Mouse (Mus musculus) myocyte (in vitro differentiated cells): ENCODE measurements around the gene Irf6. TPM values are rescaled to one million over a fixed set of nuclear protein-coding genes. Genes with fewer than 3 reads are reported as not detected.

Experiments used
- H3K27me3 ChIP-seq: one replicate; pipeline ENCODE4 v1.6.1; 2011; ENCODE audit not compliant: control insufficient read depth, insufficient read depth, insufficient read length
- H3K36me3 ChIP-seq: one replicate; pipeline ENCODE4 v1.6.1; 2011; ENCODE audit not compliant: control insufficient read depth, insufficient read depth
- H3K4me2 ChIP-seq: one replicate; pipeline ENCODE4 v1.6.1; 2011; ENCODE audit warnings: low read depth, control low read depth
- H3K4me3 ChIP-seq: one replicate; pipeline ENCODE4 v1.5.1; 2011; ENCODE audit warnings: mild to moderate bottlenecking, control low read depth, moderate library complexity
- H3K79me2 ChIP-seq: one replicate; pipeline ENCODE4 v1.6.1; 2011; ENCODE audit not compliant: control insufficient read depth, insufficient read depth
- H3ac ChIP-seq: one replicate; pipeline ENCODE4 v1.6.1; 2011; ENCODE audit not compliant: control insufficient read depth, insufficient read length
- CEBPB ChIP-seq: IDR thresholded peaks from 2 replicates; pipeline ENCODE4 v1.6.1; 2011; ENCODE audit warnings: mild to moderate bottlenecking, moderate library complexity; ENCODE audit not compliant: poor library complexity, insufficient read depth, severe bottlenecking
- E2F4 ChIP-seq: IDR thresholded peaks from one replicate; pipeline ENCODE4 v1.6.1; 2011; ENCODE audit warnings: mild to moderate bottlenecking, control low read depth, moderate library complexity; ENCODE audit not compliant: insufficient read depth
- MAX ChIP-seq: IDR thresholded peaks from one replicate; pipeline ENCODE4 v1.6.1; 2011; ENCODE audit warnings: low read depth, mild to moderate bottlenecking, control low read depth
- MYOD1 ChIP-seq, 3 experiments: IDR thresholded peaks; one replicate each; pipeline ENCODE4 v1.6.1; 2011; ENCODE audit warnings: control low read depth in 2 of 3, low read depth in 2 of 3, mild to moderate bottlenecking in 2 of 3, moderate library complexity in 1 of 3; ENCODE audit not compliant: insufficient read length in 2 of 3, control insufficient read depth in 1 of 3
- MYOG ChIP-seq, 3 experiments: IDR thresholded peaks; one replicate each; pipeline ENCODE4 v1.6.1; 2011; ENCODE audit warnings: control low read depth in 2 of 3, low read depth in 2 of 3, mild to moderate bottlenecking in 2 of 3; ENCODE audit not compliant: insufficient read length in 2 of 3, control insufficient read depth in 1 of 3, insufficient read depth in 1 of 3
- POLR2A ChIP-seq: IDR thresholded peaks from one replicate; pipeline ENCODE4 v1.6.1; 2011; ENCODE audit warnings: low read depth, mild to moderate bottlenecking, control low read depth, moderate library complexity; ENCODE audit not compliant: insufficient read length
- POLR2AphosphoS2 ChIP-seq: IDR thresholded peaks from one replicate; pipeline ENCODE4 v1.6.1; 2011; ENCODE audit warnings: low read depth, control low read depth; ENCODE audit not compliant: insufficient read length
- REST ChIP-seq: IDR thresholded peaks from one replicate; pipeline ENCODE4 v1.6.1; 2011; ENCODE audit warnings: mild to moderate bottlenecking, control low read depth, moderate library complexity; ENCODE audit not compliant: insufficient read depth, insufficient read length
- SRF ChIP-seq: IDR thresholded peaks from one replicate; pipeline ENCODE4 v1.6.1; 2011; ENCODE audit warnings: low read depth; ENCODE audit not compliant: control insufficient read depth, insufficient read length
- TCF12 ChIP-seq: IDR thresholded peaks from one replicate; pipeline ENCODE4 v1.6.1; 2011; ENCODE audit warnings: mild to moderate bottlenecking, control low read depth; ENCODE audit not compliant: poor library complexity, insufficient read depth, severe bottlenecking
- TCF3 ChIP-seq: IDR thresholded peaks from one replicate; pipeline ENCODE4 v1.6.1; 2011; ENCODE audit warnings: low read depth, control low read depth; ENCODE audit not compliant: insufficient read length
- USF1 ChIP-seq: IDR thresholded peaks from one replicate; pipeline ENCODE4 v1.6.1; 2011; ENCODE audit warnings: low read depth, mild to moderate bottlenecking, control low read depth, moderate library complexity
- polyA plus RNA-seq: library from polyadenylated mRNA; unstranded; fragments of >200 nt; fragmentation: generic; extraction: Trizol; gene quantifications from one replicate; pipeline ENCODE4 v1.2.1, GENCODE M21; 2012; ENCODE audit warnings: missing spikeins

Irf6 gene
- polyA plus RNA-seq, 1 experiment = 0.73 TPM

DNA sequence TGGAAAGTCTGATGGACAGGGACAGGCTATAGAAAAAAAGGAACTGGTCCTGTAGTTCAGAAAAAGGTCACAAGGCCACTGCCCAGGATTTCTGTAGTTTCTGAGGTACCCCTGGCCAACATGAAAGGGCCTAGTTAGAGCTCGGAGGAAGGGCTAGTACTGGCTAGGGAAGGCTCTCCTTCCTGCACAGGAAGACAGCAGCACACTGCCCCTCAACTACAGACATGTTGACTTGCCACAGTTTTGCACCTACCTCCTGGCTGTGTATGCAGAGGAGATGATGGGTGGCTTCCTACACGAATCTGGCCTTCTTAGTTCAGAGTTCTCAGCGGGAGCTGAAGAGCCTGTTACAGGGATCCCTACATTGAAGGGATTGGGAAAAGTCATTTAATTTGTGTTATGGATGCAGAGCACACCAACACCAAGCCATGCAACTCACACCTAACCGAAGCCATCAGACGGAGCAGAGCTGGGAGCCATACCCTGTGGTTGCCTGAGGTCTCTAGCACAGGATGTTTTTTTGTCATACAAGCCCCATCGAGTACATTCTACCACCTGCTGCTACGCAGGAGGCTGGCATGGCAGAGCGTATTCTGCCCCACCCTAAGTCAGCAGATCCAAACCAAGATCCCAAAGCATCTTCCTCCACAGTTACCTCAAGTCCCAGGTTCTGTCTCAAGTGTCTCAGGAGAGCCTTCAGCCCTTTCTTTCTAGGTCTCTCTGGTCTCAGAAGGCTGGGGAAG, 47.9 kb downstream of the Irf6 start:
- TF ChIP-seq TCF12 = no peak
- no peak for TF ChIP-seq TCF3
- TF ChIP-seq USF1 = no peak
- TF ChIP-seq CEBPB = no peak
- no peak for TF ChIP-seq E2F4
- TF ChIP-seq REST = no peak
- TF ChIP-seq MYOD1 (IDR thresholded peaks at IDR 0.05; ENCODE audit: control insufficient read depth in 1 of 3, insufficient read length in 2 of 3, low read depth in 2 of 3) = no peak
- TF ChIP-seq POLR2AphosphoS2 = no peak
- TF ChIP-seq MYOG (IDR thresholded peaks at IDR 0.05; ENCODE audit: control insufficient read depth in 1 of 3, insufficient read depth in 1 of 3, insufficient read length in 2 of 3, low read depth in 2 of 3) = no peak
- no peak for TF ChIP-seq POLR2A
- no peak for TF ChIP-seq MAX
- TF ChIP-seq SRF = no peak

GRCm38 (mm10) chr1:193201383-193201778, 48.5 kb downstream of the Irf6 start, which contains the start of gene Traf3ip3:
Traf3ip3 (minus strand) TSS chr1:193201703.
- H3K4me3 ChIP-seq = no peak within 1 kb of the TSS
- H3K36me3 ChIP-seq = no peaks in the 10 kb centered on the region
- no peaks in the 10 kb centered on the region for H3K79me2 ChIP-seq
- no peak within 1 kb of the TSS for H3K4me2 ChIP-seq
- H3ac ChIP-seq = no peak within 1 kb of the TSS
- no peaks in the 10 kb centered on the region for H3K27me3 ChIP-seq
- TF ChIP-seq E2F4 = no peak
- no peak for TF ChIP-seq USF1
- no peak for TF ChIP-seq TCF12
- no peak for TF ChIP-seq MYOG (IDR thresholded peaks at IDR 0.05; ENCODE audit: control insufficient read depth in 1 of 3, insufficient read depth in 1 of 3, insufficient read length in 2 of 3, low read depth in 2 of 3)
- no peak for TF ChIP-seq SRF
- TF ChIP-seq MAX = no peak
- no peak for TF ChIP-seq REST
- TF ChIP-seq MYOD1 (IDR thresholded peaks at IDR 0.05; ENCODE audit: control insufficient read depth in 1 of 3, insufficient read length in 2 of 3, low read depth in 2 of 3) = no peak

More for the DNA sequence above, 47.9 kb downstream of the Irf6 start:
- H3K4me3 ChIP-seq = no peak overlapping the region
- H3K4me2 ChIP-seq = no peak overlapping the region
- H3K79me2 ChIP-seq = no peaks in the 10 kb centered on the region
- no peaks in the 10 kb centered on the region for H3K36me3 ChIP-seq
- no peaks in the 10 kb centered on the region for H3K27me3 ChIP-seq
- H3ac ChIP-seq = no peak overlapping the region

DNA sequence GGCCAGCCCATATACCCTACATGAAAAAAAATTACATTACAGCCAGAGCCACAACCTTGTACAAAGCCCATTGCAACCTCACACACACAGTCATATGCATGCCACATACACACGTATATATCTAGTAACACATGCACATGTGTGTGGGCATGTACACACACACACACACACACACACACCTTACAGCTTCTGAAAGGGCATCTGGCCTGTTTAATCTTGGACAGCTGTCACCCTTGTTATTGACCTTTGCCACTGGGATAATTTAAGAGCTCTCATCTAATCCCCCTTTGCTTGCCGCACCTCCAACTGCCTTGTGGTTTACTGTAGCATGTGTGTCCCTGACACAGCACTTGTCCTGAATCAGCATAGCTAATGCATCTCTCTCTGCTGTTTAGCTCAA, 50.9 kb downstream of the Irf6 start:
- Histone ChIP-seq H3K4me2 (no peak overlapping the region), H3K27me3 (no peaks in the 10 kb centered on the region), H3K36me3 (no peaks in the 10 kb centered on the region), H3ac (no peak overlapping the region), H3K79me2 (no peaks in the 10 kb centered on the region), H3K4me3 (no peak overlapping the region)
- TF ChIP-seq TCF3 (peak; percentile 32), MYOD1 (IDR thresholded peaks at IDR 0.05; ENCODE audit: control insufficient read depth in 1 of 3, insufficient read length in 2 of 3, low read depth in 2 of 3) (peak; percentile 53 to 81 (median 63)), POLR2AphosphoS2 (no peak), MYOG (IDR thresholded peaks at IDR 0.05; ENCODE audit: control insufficient read depth in 1 of 3, insufficient read depth in 1 of 3, insufficient read length in 2 of 3, low read depth in 2 of 3) (peak in 2 of 3 experiments; percentile 68 to 90), E2F4 (no peak), TCF12 (peak; percentile 86)

DNA sequence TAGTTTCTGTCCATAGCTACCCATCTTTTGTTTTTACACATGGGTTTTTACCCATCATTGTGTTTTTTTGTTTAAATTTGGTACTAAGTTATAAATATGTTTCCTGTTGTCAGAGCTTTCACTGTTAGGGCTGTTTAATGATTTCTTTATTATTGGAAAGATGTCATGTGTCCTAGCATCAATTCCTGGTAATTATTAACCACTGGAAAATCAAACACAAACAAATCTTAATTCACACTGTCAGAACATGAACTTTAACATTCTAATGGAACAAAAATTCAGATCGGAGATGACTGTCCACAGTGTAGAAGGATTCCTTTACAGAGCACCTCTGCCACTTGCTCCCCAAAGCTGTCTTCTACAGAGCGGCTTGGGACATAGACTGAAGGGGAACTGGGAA, 52.5 kb downstream of the Irf6 start:
- no peaks in the 10 kb centered on the region for H3K27me3 ChIP-seq
- H3K79me2 ChIP-seq = no peaks in the 10 kb centered on the region
- no peak overlapping the region for H3K4me3 ChIP-seq
- no peak overlapping the region for H3K4me2 ChIP-seq
- TF ChIP-seq TCF3 (no peak), E2F4 (no peak), CEBPB (no peak), USF1 (no peak), REST (no peak), MYOD1 (IDR thresholded peaks at IDR 0.05; ENCODE audit: control insufficient read depth in 1 of 3, insufficient read length in 2 of 3, low read depth in 2 of 3) (no peak), POLR2A (no peak), TCF12 (no peak), POLR2AphosphoS2 (no peak), MAX (no peak), SRF (no peak), MYOG (IDR thresholded peaks at IDR 0.05; ENCODE audit: control insufficient read depth in 1 of 3, insufficient read depth in 1 of 3, insufficient read length in 2 of 3, low read depth in 2 of 3) (no peak)
- no peaks in the 10 kb centered on the region for H3K36me3 ChIP-seq
- no peak overlapping the region for H3ac ChIP-seq

- H3K36me3 ChIP-seq = no peaks in the 10 kb centered on the region
- H3K27me3 ChIP-seq = no peaks in the 10 kb centered on the region
- H3K79me2 ChIP-seq = no peaks in the 10 kb centered on the region
- no peak within 1 kb of the TSS for H3K4me2 ChIP-seq
- H3K4me3 ChIP-seq = no peak within 1 kb of the TSS
- TF ChIP-seq POLR2AphosphoS2 (no peak), CEBPB (no peak), TCF3 (no peak), REST (no peak), E2F4 (no peak), MAX (no peak), USF1 (no peak), MYOG (IDR thresholded peaks at IDR 0.05; ENCODE audit: control insufficient read depth in 1 of 3, insufficient read depth in 1 of 3, insufficient read length in 2 of 3, low read depth in 2 of 3) (no peak), MYOD1 (IDR thresholded peaks at IDR 0.05; ENCODE audit: control insufficient read depth in 1 of 3, insufficient read length in 2 of 3, low read depth in 2 of 3) (no peak), POLR2A (no peak), SRF (no peak), TCF12 (no peak)
- H3ac ChIP-seq = no peak within 1 kb of the TSS
Observed at GRCm38 (mm10) chr1:193207503-193207902, 54.6 kb downstream of the Irf6 start, which contains the start of gene Lamb3. Lamb3 (plus strand) TSS chr1:193207699.
